Mouse (Mus musculus) spleen, adult 2 months (tissue): ENCODE data around the gene Drd5.

Experiments
- CTCF ChIP-seq: fragments of 200-500 bp; IDR thresholded peaks from 2 replicates; pipeline ENCODE4 v1.5.1; 2011; ENCODE audit warnings: mild to moderate bottlenecking, inconsistent platforms; ENCODE audit not compliant: insufficient read depth, insufficient read length, insufficient replicate concordance; ENCODE audit errors: extremely low read depth
- POLR2A ChIP-seq: fragments of 200-500 bp; IDR thresholded peaks from 2 replicates; pipeline ENCODE4 v1.6.1; 2011; ENCODE audit warnings: low read depth, low read length, inconsistent platforms

DNA sequence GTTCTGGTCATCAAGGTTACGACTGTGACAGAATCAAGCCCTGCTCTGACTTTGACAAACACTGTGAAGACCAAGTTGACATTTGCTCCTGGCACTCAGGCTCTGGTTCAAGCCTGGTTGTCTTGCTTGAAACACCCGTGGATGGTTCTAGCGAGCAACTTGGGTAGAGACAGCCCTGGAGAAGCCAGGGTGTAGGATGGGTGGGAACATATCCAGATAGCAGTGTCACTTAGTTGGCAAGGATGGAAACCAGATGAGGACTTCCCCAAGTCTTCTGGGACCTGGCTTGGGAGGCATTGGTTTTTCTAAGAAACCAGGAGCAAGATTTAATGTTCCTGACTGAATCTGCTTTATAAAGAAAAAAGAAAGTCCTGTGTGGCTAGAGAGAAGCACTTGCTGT is 48.2 kb upstream of the Drd5 start:
- TF ChIP-seq POLR2A, result no peak
- no peak for TF ChIP-seq CTCF
